Mouse (Mus musculus) embryonic facial prominence, embryonic 13.5 days (tissue): ENCODE data around the gene Cdc42bpg. TPM values are rescaled to one million over a fixed set of nuclear protein-coding genes. Genes with fewer than 3 reads are reported as not detected.
A peak's percentile ranks its signal among the peaks of the same experiment; 100 is the strongest.

ENCODE experiments used
- ATAC-seq: fragments of 200-750 bp; cut with Nextera tagmentation; 2 replicates; pipeline ENCODE4 v1.8.0; 2017; ENCODE audit warnings: low read depth; ENCODE audit not compliant: insufficient number of reproducible peaks, insufficient read depth, low FRiP score, low TSS enrichment
- H3K27ac ChIP-seq: fragments of 300-500 bp; sonication (generic); 2 replicates; pipeline ENCODE4 v1.5.1; 2015; ENCODE audit warnings: moderate library complexity, mild to moderate bottlenecking, inconsistent platforms
- H3K27me3 ChIP-seq: fragments of 300-500 bp; sonication (generic); 2 replicates; pipeline ENCODE4 v1.6.1; 2015; ENCODE audit warnings: mild to moderate bottlenecking, inconsistent platforms
- H3K36me3 ChIP-seq: fragments of 300-500 bp; sonication (generic); 2 replicates; pipeline ENCODE4 v1.6.1; 2015; ENCODE audit warnings: mild to moderate bottlenecking, inconsistent platforms
- H3K4me1 ChIP-seq: fragments of 300-500 bp; sonication (generic); 2 replicates; pipeline ENCODE4 v1.6.1; 2015; ENCODE audit warnings: inconsistent platforms
- H3K4me2 ChIP-seq: fragments of 300-500 bp; sonication (generic); 2 replicates; pipeline ENCODE4 v1.6.1; 2015; ENCODE audit warnings: moderate library complexity, mild to moderate bottlenecking, inconsistent platforms
- H3K4me3 ChIP-seq: fragments of 300-500 bp; sonication (generic); 2 replicates; pipeline ENCODE4 v1.5.1; 2015; ENCODE audit warnings: mild to moderate bottlenecking, inconsistent platforms
- H3K9ac ChIP-seq: fragments of 300-500 bp; sonication (generic); 2 replicates; pipeline ENCODE4 v1.6.1; 2015; ENCODE audit warnings: mild to moderate bottlenecking, inconsistent platforms
- H3K9me3 ChIP-seq: fragments of 300-500 bp; sonication (generic); 2 replicates; pipeline ENCODE4 v1.6.1; 2016; ENCODE audit warnings: inconsistent platforms
- WGBS: fragments of 180-500 bp; shearing (Covaris S2); methylation state at CpG from one replicate; pipeline ENCODE4 v1.1.7; 2015; ENCODE audit warnings: mixed read lengths; 5-methylcytosine and 5-hydroxymethylcytosine counted together
- polyA plus RNA-seq: library from polyadenylated mRNA; unstranded; fragments of >200 nt; fragmentation: Nextera tagmentation; extraction: Ambion mirVana; gene quantifications from 2 replicates; pipeline ENCODE4 v1.2.1, GENCODE M21; 2015

Cdc42bpg gene
- polyA plus RNA-seq, 1 experiment from 2014 or later: 0.91 TPM

GRCm38 (mm10) chr19:6268670-6269132 is 37.6 kb upstream of the Cdc42bpg start:
- no peak for ATAC-seq
- whole genome bisulfite sequencing: 76% methylated on average over 7 of the region's 7 CpGs
- Histone ChIP-seq H3K4me2 (no peak overlapping the region), H3K36me3 (no peaks in the 10 kb centered on the region), H3K9ac (peak overlapping the region; percentile 32; the same call in 1 of the 2 replicates), H3K9me3 (no peaks in the 10 kb centered on the region), H3K27me3 (no peaks in the 10 kb centered on the region; the same call in 1 of the 2 replicates), H3K4me1 (no peaks in the 10 kb centered on the region), H3K4me3 (no peak overlapping the region), H3K27ac (no peak overlapping the region)

GRCm38 (mm10) chr19:6269798-6270475 is 36.3 kb upstream of the Cdc42bpg start:
- Histone ChIP-seq H3K36me3 (no peaks in the 10 kb centered on the region), H3K9ac (no peak overlapping the region), H3K4me3 (no peak overlapping the region), H3K27me3 (no peaks in the 10 kb centered on the region; the same call in 1 of the 2 replicates), H3K4me1 (no peaks in the 10 kb centered on the region), H3K27ac (no peak overlapping the region), H3K9me3 (no peaks in the 10 kb centered on the region), H3K4me2 (no peak overlapping the region)
- ATAC-seq: no peak
- 80% methylated on average over 8 of the region's 8 CpGs for WGBS

- no peak overlapping the region for H3K4me3 ChIP-seq
- no peak overlapping the region for H3K27ac ChIP-seq
- H3K4me2 ChIP-seq: no peak overlapping the region
- no peaks in the 10 kb centered on the region for H3K36me3 ChIP-seq
- no peaks in the 10 kb centered on the region; the same call in 1 of the 2 replicates for H3K27me3 ChIP-seq
- ATAC-seq: no peak
- no peak overlapping the region for H3K9ac ChIP-seq
- 63% methylated on average over 9 of the region's 9 CpGs for WGBS
- peaks cover 5% of the 10 kb centered on the region for H3K4me1 ChIP-seq
- no peaks in the 10 kb centered on the region for H3K9me3 ChIP-seq
Measured at GRCm38 (mm10) chr19:6270661-6271060, 35.6 kb upstream of the Cdc42bpg start.

GRCm38 (mm10) chr19:6271206-6271605 is 35.0 kb upstream of the Cdc42bpg start:
- no peak overlapping the region for H3K4me2 ChIP-seq
- no peaks in the 10 kb centered on the region for H3K9me3 ChIP-seq
- no peaks in the 10 kb centered on the region; the same call in 1 of the 2 replicates for H3K27me3 ChIP-seq
- no peak overlapping the region for H3K4me3 ChIP-seq
- H3K27ac ChIP-seq: no peak overlapping the region
- H3K36me3 ChIP-seq: no peaks in the 10 kb centered on the region
- peaks cover 10% of the 10 kb centered on the region for H3K4me1 ChIP-seq
- 36% methylated on average over 8 of the region's 8 CpGs for WGBS
- 0 out of 2 replicates have a peak overlapping the region, but pooled peaks have one; percentile 44 for H3K9ac ChIP-seq
- no peak for ATAC-seq

- H3K36me3 ChIP-seq: no peaks in the 10 kb centered on the region
- no peak overlapping the region for H3K27ac ChIP-seq
- 72% methylated on average over 7 of the region's 7 CpGs for WGBS
- no peaks in the 10 kb centered on the region for H3K9me3 ChIP-seq
- no peaks in the 10 kb centered on the region; the same call in 1 of the 2 replicates for H3K27me3 ChIP-seq
- no peak for ATAC-seq
- no peak overlapping the region for H3K4me2 ChIP-seq
- H3K9ac ChIP-seq: 0 out of 2 replicates have a peak overlapping the region, but pooled peaks have one; percentile 36
- no peak overlapping the region for H3K4me3 ChIP-seq
- peaks cover 10% of the 10 kb centered on the region for H3K4me1 ChIP-seq
Measured at GRCm38 (mm10) chr19:6272053-6272452, 34.2 kb upstream of the Cdc42bpg start.

- H3K4me1 ChIP-seq: peaks cover 12% of the 10 kb centered on the region
- WGBS: 83% methylated on average over 4 of the region's 4 CpGs
- no peak for ATAC-seq
Measured at GRCm38 (mm10) chr19:6272738-6273137, 33.5 kb upstream of the Cdc42bpg start.

GRCm38 (mm10) chr19:6273592-6273991 is 32.7 kb upstream of the Cdc42bpg start:
- no peaks in the 10 kb centered on the region for H3K36me3 ChIP-seq
- H3K4me2 ChIP-seq: no peak overlapping the region
- no peaks in the 10 kb centered on the region for H3K9me3 ChIP-seq
- H3K4me3 ChIP-seq: no peak overlapping the region
- 0 out of 2 replicates have a peak overlapping the region, but pooled peaks have one; percentile 11 for H3K9ac ChIP-seq
- no peak for ATAC-seq
- no peaks in the 10 kb centered on the region for H3K27me3 ChIP-seq
- no peak overlapping the region for H3K27ac ChIP-seq
- WGBS: 90% methylated on average over 4 of the region's 4 CpGs
- H3K4me1 ChIP-seq: peaks cover 20% of the 10 kb centered on the region

More at GRCm38 (mm10) chr19:6272738-6273137, 33.5 kb upstream of the Cdc42bpg start:
- Histone ChIP-seq H3K9ac (no peak overlapping the region), H3K4me2 (no peak overlapping the region), H3K9me3 (no peaks in the 10 kb centered on the region), H3K4me3 (no peak overlapping the region), H3K27ac (no peak overlapping the region), H3K36me3 (no peaks in the 10 kb centered on the region), H3K27me3 (no peaks in the 10 kb centered on the region; the same call in 1 of the 2 replicates)

GRCm38 (mm10) chr19:6273998-6274608 is 32.2 kb upstream of the Cdc42bpg start:
- no peaks in the 10 kb centered on the region for H3K27me3 ChIP-seq
- no peak for ATAC-seq
- peaks cover 25% of the 10 kb centered on the region for H3K4me1 ChIP-seq
- no peak overlapping the region for H3K27ac ChIP-seq
- no peak overlapping the region for H3K4me2 ChIP-seq
- 0 out of 2 replicates have a peak overlapping the region, but pooled peaks have one; percentile 11 for H3K9ac ChIP-seq
- no peak overlapping the region for H3K4me3 ChIP-seq
- no peaks in the 10 kb centered on the region for H3K9me3 ChIP-seq
- no peaks in the 10 kb centered on the region for H3K36me3 ChIP-seq
- WGBS: 89% methylated on average over 13 of the region's 13 CpGs

- H3K4me2 ChIP-seq: peak overlapping the region; percentile 79
- H3K36me3 ChIP-seq: peaks cover 13% of the 10 kb centered on the region
- peak overlapping the region; percentile 72 for H3K9ac ChIP-seq
- no peaks in the 10 kb centered on the region for H3K9me3 ChIP-seq
- peaks cover 37% of the 10 kb centered on the region for H3K4me1 ChIP-seq
- peak; percentile 6 for ATAC-seq
- H3K27me3 ChIP-seq: no peaks in the 10 kb centered on the region
- peak overlapping the region; percentile 73 for H3K27ac ChIP-seq
- 7% methylated on average over 15 of the region's 15 CpGs for WGBS
- peak overlapping the region; percentile 88 for H3K4me3 ChIP-seq
Measured at GRCm38 (mm10) chr19:6275740-6276389, 30.4 kb upstream of the Cdc42bpg start.

GRCm38 (mm10) chr19:6276426-6277421 is 29.5 kb upstream of the Cdc42bpg start, which contains the start of gene Ehd1:
Gene Ehd1, plus strand, starts transcription at chr19:6276725.
- ATAC-seq: peak; percentile 92
- WGBS: 0% methylated on average over 104 of the region's 106 CpGs
- peaks cover 37% of the 10 kb centered on the region for H3K4me1 ChIP-seq

More at GRCm38 (mm10) chr19:6276426-6277421, 29.5 kb upstream of the Cdc42bpg start, which contains the start of gene Ehd1:
- Histone ChIP-seq H3K4me3 (peak within 1 kb of the TSS; percentile 88), H3K27me3 (no peaks in the 10 kb centered on the region), H3K9me3 (no peaks in the 10 kb centered on the region), H3K9ac (peak within 1 kb of the TSS; percentile 92), H3K4me2 (peak within 1 kb of the TSS; percentile 79), H3K27ac (peak within 1 kb of the TSS; percentile 73), H3K36me3 (peaks cover 22% of the 10 kb centered on the region)
